ENCODE assay signal across 15 mouse cellular contexts in the genomic region with DNA sequence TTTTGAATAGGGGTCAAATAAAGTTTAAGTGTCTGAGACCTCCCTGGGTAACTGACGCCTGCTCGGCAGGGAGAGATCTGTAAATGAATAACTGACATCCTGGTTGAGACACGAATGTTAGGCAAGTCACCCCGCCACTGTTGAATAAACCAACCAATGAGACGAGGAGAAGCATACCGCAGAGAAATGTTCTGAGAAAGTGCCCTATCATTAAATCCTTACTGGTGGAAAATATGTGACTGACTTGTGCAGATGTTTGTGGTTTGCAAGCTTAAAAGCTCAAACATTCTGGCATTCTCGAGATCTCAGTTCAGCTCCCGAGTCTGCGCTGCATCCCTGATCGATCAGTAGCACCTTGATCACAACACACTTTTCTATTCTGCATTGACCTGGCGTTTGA. TPM values are rescaled to one million over a fixed set of nuclear protein-coding genes. Genes with fewer than 3 reads are reported as not detected.
DNase-seq lines count a peak whose midpoint lies in the region; ATAC-seq and TF ChIP-seq lines count a peak whose summit lies in the region.
"Had no signal": no experiment of that assay in that cellular context is flagged by ENCODE, and none has a peak within 500 bp of the region (broad histone marks: within the 10 kb centered on the region; RNA-seq: fewer than 3 reads in every experiment).

No protein-coding gene starts in this region.

- DNase-seq in embryonic facial prominence, embryonic 14.5 days (ENCODE audit: low spot score): peak; percentile 60
- no peak for DNase-seq in embryonic facial prominence, embryonic 10.5 days (ENCODE audit: low spot score)
- DNase-seq in lung, embryonic 14.5 days: peak; percentile 63
- DNase-seq in lung, adult 2 months: no peak
- peak; percentile 72 for DNase-seq in yolk sac, embryonic 10.5 days (ENCODE audit: low spot score)
- DNase-seq in cerebellum, postnatal 4 days (ENCODE audit: low spot score in 2 of 2): no peak
- DNase-seq in layer of hippocampus, adult 9-10 months (ENCODE audit: low spot score): no peak
- DNase-seq: adrenal gland, adult 8-10 months; heart, adult 2 months; retina, postnatal 1 day had no signal

- no peak overlapping the region for H3K27ac ChIP-seq in embryonic facial prominence, embryonic 14.5 days (replicated peaks; ENCODE audit: low read depth, low read length)
- H3K27ac ChIP-seq in embryonic facial prominence, embryonic 10.5 days (replicated peaks): no peak overlapping the region
- no peak overlapping the region for H3K27ac ChIP-seq in lung, embryonic 14.5 days (ENCODE audit: low read depth)
- H3K27ac ChIP-seq in intestine, postnatal 0 days (ENCODE audit: low read depth, low read length): no peak overlapping the region
- H3K27ac ChIP-seq: heart, adult 2 months; lung, embryonic 15.5 days; midbrain, embryonic 13.5 days; neural tube, embryonic 12.5 days had no signal

- peak; percentile 26; the same call in 1 of the 2 replicates for ATAC-seq in embryonic facial prominence, embryonic 14.5 days (ENCODE audit: low read depth)
- peak; percentile 48 for ATAC-seq in lung, embryonic 14.5 days (ENCODE audit: insufficient read depth)
- ATAC-seq in intestine, postnatal 0 days: peak; percentile 51; the same call in 1 of the 2 replicates

- H3K36me3 ChIP-seq in embryonic facial prominence, embryonic 14.5 days (ENCODE audit: control insufficient read depth, insufficient read depth, low read length): peaks cover 30% of the 10 kb centered on the region
- H3K36me3 ChIP-seq in embryonic facial prominence, embryonic 10.5 days (replicated peaks): peaks cover 41% of the 10 kb centered on the region
- peaks cover 34% of the 10 kb centered on the region for H3K36me3 ChIP-seq in lung, embryonic 14.5 days (ENCODE audit: insufficient read depth)
- peaks cover 42% of the 10 kb centered on the region for H3K36me3 ChIP-seq in intestine, postnatal 0 days (ENCODE audit: control insufficient read depth, insufficient read depth)

- H3K4me1 ChIP-seq in embryonic facial prominence, embryonic 14.5 days (ENCODE audit: control insufficient read depth, insufficient read depth, low read length): peaks cover 13% of the 10 kb centered on the region
- H3K4me1 ChIP-seq in embryonic facial prominence, embryonic 10.5 days: peaks cover 8% of the 10 kb centered on the region; the same call in 1 of the 2 replicates
- no peaks in the 10 kb centered on the region; the same call in 1 of the 2 replicates for H3K4me1 ChIP-seq in lung, embryonic 14.5 days (ENCODE audit: insufficient read depth)
- peaks cover 41% of the 10 kb centered on the region for H3K4me1 ChIP-seq in lung, adult 2 months (ENCODE audit: control insufficient read depth, insufficient read depth, low read length)
- H3K4me1 ChIP-seq in intestine, postnatal 0 days (replicated peaks; ENCODE audit: control insufficient read depth, insufficient read depth, low read length): 0 out of 2 replicates have a peak, but pooled peaks cover 2% of the 10 kb centered on the region
- H3K4me1 ChIP-seq: neural tube, embryonic 12.5 days had no signal

- no peak for TF ChIP-seq CTCF in lung, embryonic 14.5 days (IDR thresholded peaks at IDR 0.05; ENCODE audit: low read depth)
- no peak for TF ChIP-seq CTCF in lung, adult 2 months (IDR thresholded peaks at IDR 0.05; ENCODE audit: insufficient read depth, low read length)
- TF ChIP-seq CTCF in intestine, postnatal 0 days (IDR thresholded peaks at IDR 0.05; ENCODE audit: low read depth): no peak

- no peaks in the 10 kb centered on the region for H3K9me3 ChIP-seq in embryonic facial prominence, embryonic 14.5 days (ENCODE audit: control insufficient read depth, low read length)
- peaks cover 4% of the 10 kb centered on the region for H3K9me3 ChIP-seq in embryonic facial prominence, embryonic 10.5 days
- H3K9me3 ChIP-seq in lung, embryonic 14.5 days (ENCODE audit: low read depth, low read length): 0 out of 2 replicates have a peak, but pooled peaks cover 3% of the 10 kb centered on the region
- H3K9me3 ChIP-seq in intestine, postnatal 0 days (ENCODE audit: control insufficient read depth): no peaks in the 10 kb centered on the region
- H3K9me3 ChIP-seq: lung, embryonic 15.5 days; midbrain, embryonic 13.5 days; neural tube, embryonic 12.5 days had no signal

- H3K9ac ChIP-seq in embryonic facial prominence, embryonic 14.5 days (ENCODE audit: low read depth, low read length): no peak overlapping the region
- H3K9ac ChIP-seq in lung, embryonic 14.5 days: no peak overlapping the region
- no peak overlapping the region for H3K9ac ChIP-seq in intestine, postnatal 0 days (ENCODE audit: low read depth, low read length)
- H3K9ac ChIP-seq: lung, embryonic 15.5 days; midbrain, embryonic 13.5 days; neural tube, embryonic 12.5 days had no signal

- no peak overlapping the region for H3K4me3 ChIP-seq in embryonic facial prominence, embryonic 14.5 days (ENCODE audit: low read depth, low read length)
- no peak overlapping the region for H3K4me3 ChIP-seq in embryonic facial prominence, embryonic 10.5 days
- no peak overlapping the region for H3K4me3 ChIP-seq in lung, embryonic 14.5 days (ENCODE audit: low read depth, low read length)
- no peak overlapping the region for H3K4me3 ChIP-seq in lung, adult 2 months (replicated peaks; ENCODE audit: extremely low read depth, low read depth, low read length)
- H3K4me3 ChIP-seq in intestine, postnatal 0 days (ENCODE audit: low read depth, low read length): no peak overlapping the region
- H3K4me3 ChIP-seq: heart, adult 2 months; lung, embryonic 15.5 days; midbrain, embryonic 13.5 days; neural tube, embryonic 12.5 days had no signal

- no peaks in the 10 kb centered on the region for H3K27me3 ChIP-seq in embryonic facial prominence, embryonic 14.5 days (replicated peaks; ENCODE audit: control insufficient read depth, insufficient read depth, low read length)
- no peaks in the 10 kb centered on the region for H3K27me3 ChIP-seq in embryonic facial prominence, embryonic 10.5 days (replicated peaks; ENCODE audit: low read depth, poor library complexity, severe bottlenecking)
- H3K27me3 ChIP-seq in lung, embryonic 14.5 days (ENCODE audit: insufficient read depth, low read length): no peaks in the 10 kb centered on the region
- H3K27me3 ChIP-seq in intestine, postnatal 0 days (replicated peaks; ENCODE audit: control insufficient read depth, insufficient read depth, low read length): no peaks in the 10 kb centered on the region
- H3K27me3 ChIP-seq: lung, embryonic 15.5 days; midbrain, embryonic 13.5 days; neural tube, embryonic 12.5 days had no signal

- H3K4me2 ChIP-seq in embryonic facial prominence, embryonic 14.5 days (ENCODE audit: low read depth, low read length): no peak overlapping the region
- H3K4me2 ChIP-seq in lung, embryonic 14.5 days: no peak overlapping the region
- H3K4me2 ChIP-seq in intestine, postnatal 0 days (replicated peaks; ENCODE audit: low read depth): no peak overlapping the region
- H3K4me2 ChIP-seq: lung, embryonic 15.5 days; midbrain, embryonic 13.5 days; neural tube, embryonic 12.5 days had no signal

- no peak for TF ChIP-seq POLR2A in lung, adult 2 months (IDR thresholded peaks at IDR 0.05; ENCODE audit: borderline replicate concordance, extremely low read depth, low read depth, low read length)

- 67% methylated on average over 11 of the region's 11 CpGs for WGBS in embryonic facial prominence, embryonic 14.5 days
- WGBS in embryonic facial prominence, embryonic 10.5 days: 87% methylated on average over 11 of the region's 11 CpGs
- WGBS in lung, embryonic 14.5 days: 61% methylated on average over 11 of the region's 11 CpGs
- WGBS in lung, adult 2 months: 61% methylated on average over 11 of the region's 11 CpGs
- 51% methylated on average over 11 of the region's 11 CpGs for WGBS in intestine, postnatal 0 days

RNA-seq across cellular contexts. Expression of a gene that starts 6.3 kb away (rescaled TPM):
- polyA plus RNA-seq in embryonic facial prominence, embryonic 14.5 days (2014; fragmentation: Nextera tagmentation; extraction: Ambion mirVana): 57.4 and 60.5 TPM in 2 replicates
- polyA plus RNA-seq in embryonic facial prominence, embryonic 10.5 days (2016; fragmentation: Nextera tagmentation; extraction: Ambion mirVana): 29.5 and 29.6 TPM in 2 replicates
- polyA plus RNA-seq in lung, embryonic 14.5 days (2014; fragmentation: Nextera tagmentation; extraction: Ambion mirVana): 67.1 and 71.1 TPM in 2 replicates
- polyA plus RNA-seq in lung, adult 2 months (2012; rRNA removed): 53.1 and 72.3 TPM in 2 replicates
- polyA plus RNA-seq in intestine, postnatal 0 days (2015; fragmentation: Nextera tagmentation; extraction: Ambion mirVana): 90.1 and 91.0 TPM in 2 replicates

RNA-seq across cellular contexts. Expression of a gene that starts 23.7 kb away (rescaled TPM):
- polyA plus RNA-seq in embryonic facial prominence, embryonic 14.5 days (2014; fragmentation: Nextera tagmentation; extraction: Ambion mirVana): 0.11 TPM in 1 of 2 replicates, not detected in the other
- polyA plus RNA-seq in embryonic facial prominence, embryonic 10.5 days (2016; fragmentation: Nextera tagmentation; extraction: Ambion mirVana): not detected in 2 replicates
- polyA plus RNA-seq in lung, embryonic 14.5 days (2014; fragmentation: Nextera tagmentation; extraction: Ambion mirVana): not detected in 2 replicates
- polyA plus RNA-seq in lung, adult 2 months (2012; rRNA removed): 0.32 and 0.43 TPM in 2 replicates
- polyA plus RNA-seq in intestine, postnatal 0 days (2015; fragmentation: Nextera tagmentation; extraction: Ambion mirVana): 0.12 and 0.18 TPM in 2 replicates
- polyA plus RNA-seq: frontal cortex, adult 2 months; heart, adult 2 months; midbrain, embryonic 13.5 days; neural tube, embryonic 12.5 days had no signal

Comparison
In these comparisons a context has a peak if more than half of its experiments do, and no peak if none do; other contexts are left out.
1. DNase-seq: peak in embryonic facial prominence, embryonic 14.5 days (single experiment), lung, embryonic 14.5 days (single experiment) and yolk sac, embryonic 10.5 days (single experiment); none in embryonic facial prominence, embryonic 10.5 days (single experiment), lung, adult 2 months (single experiment), cerebellum, postnatal 4 days (0 of 2) and layer of hippocampus, adult 9-10 months (single experiment).
2. Peak in every context shown above with its lines, with median percentiles within 50 percentile points of each other: ATAC-seq.